Mouse (Mus musculus): Measurements from ENCODE around the gene Lcn12. TPM values are rescaled to one million over a fixed set of nuclear protein-coding genes. Genes with fewer than 3 reads are reported as not detected.

The Lcn12 gene
- polyA plus RNA-seq, 1 experiment from 2014 or later = not detected

GRCm38 (mm10) chr2:25467606-25468303, 26.0 kb downstream of the Lcn12 start:
- 80% methylated on average over 14 of the region's 14 CpGs for WGBS
- H3K36me3 ChIP-seq (ENCODE audit: control insufficient read depth, insufficient read depth, low read length) = no peaks in the 10 kb centered on the region
- no peak for ATAC-seq (ENCODE audit: low FRiP score)
- H3K4me1 ChIP-seq (replicated peaks; ENCODE audit: control insufficient read depth, insufficient read depth, low read length) = no peaks in the 10 kb centered on the region
- no peaks in the 10 kb centered on the region for H3K9me3 ChIP-seq (ENCODE audit: control insufficient read depth, low read length)
- H3K27me3 ChIP-seq (ENCODE audit: control insufficient read depth, insufficient read depth, low read length) = no peaks in the 10 kb centered on the region
- no peak for DNase-seq (ENCODE audit: low spot score)
- no peak overlapping the region for H3K27ac ChIP-seq (ENCODE audit: low read depth, low read length)
- no peak overlapping the region for H3K4me2 ChIP-seq (replicated peaks; ENCODE audit: low read depth, low read length)
- no peak overlapping the region for H3K9ac ChIP-seq (ENCODE audit: low read depth, low read length)
- no peak overlapping the region for H3K4me3 ChIP-seq (ENCODE audit: low read depth, low read length)

- no peak for ATAC-seq (ENCODE audit: low FRiP score)
Observed at GRCm38 (mm10) chr2:25465816-25466635, 27.7 kb downstream of the Lcn12 start.

GRCm38 (mm10) chr2:25465256-25465655, 28.5 kb downstream of the Lcn12 start:
- Histone ChIP-seq H3K27ac (ENCODE audit: low read depth, low read length) (no peak overlapping the region), H3K4me2 (replicated peaks; ENCODE audit: low read depth, low read length) (no peak overlapping the region), H3K27me3 (ENCODE audit: control insufficient read depth, insufficient read depth, low read length) (no peaks in the 10 kb centered on the region), H3K9ac (ENCODE audit: low read depth, low read length) (no peak overlapping the region), H3K9me3 (ENCODE audit: control insufficient read depth, low read length) (no peaks in the 10 kb centered on the region), H3K4me3 (ENCODE audit: low read depth, low read length) (no peak overlapping the region), H3K4me1 (replicated peaks; ENCODE audit: control insufficient read depth, insufficient read depth, low read length) (no peaks in the 10 kb centered on the region), H3K36me3 (ENCODE audit: control insufficient read depth, insufficient read depth, low read length) (no peaks in the 10 kb centered on the region)
- WGBS = 92% methylated on average over 2 of the region's 2 CpGs
- ATAC-seq (ENCODE audit: low FRiP score) (no peak), DNase-seq (ENCODE audit: low spot score) (no peak)

More at GRCm38 (mm10) chr2:25465816-25466635, 27.7 kb downstream of the Lcn12 start:
- Histone ChIP-seq H3K27me3 (ENCODE audit: control insufficient read depth, insufficient read depth, low read length) (no peaks in the 10 kb centered on the region), H3K36me3 (ENCODE audit: control insufficient read depth, insufficient read depth, low read length) (no peaks in the 10 kb centered on the region), H3K4me1 (replicated peaks; ENCODE audit: control insufficient read depth, insufficient read depth, low read length) (no peaks in the 10 kb centered on the region), H3K4me3 (ENCODE audit: low read depth, low read length) (no peak overlapping the region), H3K27ac (ENCODE audit: low read depth, low read length) (0 out of 2 replicates have a peak overlapping the region, but pooled peaks have one; percentile 17), H3K4me2 (replicated peaks; ENCODE audit: low read depth, low read length) (no peak overlapping the region), H3K9ac (ENCODE audit: low read depth, low read length) (no peak overlapping the region), H3K9me3 (ENCODE audit: control insufficient read depth, low read length) (no peaks in the 10 kb centered on the region)
- 56% methylated on average over 10 of the region's 10 CpGs for WGBS
- no peak for DNase-seq (ENCODE audit: low spot score)

- Histone ChIP-seq H3K27ac (ENCODE audit: low read depth, low read length) (no peak overlapping the region), H3K36me3 (ENCODE audit: control insufficient read depth, insufficient read depth, low read length) (no peaks in the 10 kb centered on the region), H3K4me2 (replicated peaks; ENCODE audit: low read depth, low read length) (no peak overlapping the region), H3K9ac (ENCODE audit: low read depth, low read length) (no peak overlapping the region), H3K4me1 (replicated peaks; ENCODE audit: control insufficient read depth, insufficient read depth, low read length) (peaks cover 4% of the 10 kb centered on the region; the same call in 1 of the 2 replicates), H3K27me3 (ENCODE audit: control insufficient read depth, insufficient read depth, low read length) (no peaks in the 10 kb centered on the region), H3K9me3 (ENCODE audit: control insufficient read depth, low read length) (no peaks in the 10 kb centered on the region), H3K4me3 (ENCODE audit: low read depth, low read length) (no peak overlapping the region)
- ATAC-seq (ENCODE audit: low FRiP score) = no peak
- DNase-seq (ENCODE audit: low spot score) = no peak
- WGBS = 88% methylated on average over 3 of the region's 3 CpGs
Observed at GRCm38 (mm10) chr2:25463630-25464029, 30.1 kb downstream of the Lcn12 start.

- H3K4me3 ChIP-seq (ENCODE audit: low read depth, low read length) = peak overlapping the region; percentile 66
- peak overlapping the region; percentile 52 for H3K4me2 ChIP-seq (replicated peaks; ENCODE audit: low read depth, low read length)
- DNase-seq (ENCODE audit: low spot score) = no peak
- WGBS = 38% methylated on average over 3 of the region's 3 CpGs
- no peaks in the 10 kb centered on the region for H3K9me3 ChIP-seq (ENCODE audit: control insufficient read depth, low read length)
- H3K27ac ChIP-seq (ENCODE audit: low read depth, low read length) = 0 out of 2 replicates have a peak overlapping the region, but pooled peaks have one; percentile 14
- H3K36me3 ChIP-seq (ENCODE audit: control insufficient read depth, insufficient read depth, low read length) = no peaks in the 10 kb centered on the region
- peaks cover 4% of the 10 kb centered on the region; the same call in 1 of the 2 replicates for H3K4me1 ChIP-seq (replicated peaks; ENCODE audit: control insufficient read depth, insufficient read depth, low read length)
- peak overlapping the region; percentile 7; the same call in 1 of the 2 replicates for H3K9ac ChIP-seq (ENCODE audit: low read depth, low read length)
- H3K27me3 ChIP-seq (ENCODE audit: control insufficient read depth, insufficient read depth, low read length) = no peaks in the 10 kb centered on the region
- peak; percentile 28; the same call in 1 of the 2 replicates for ATAC-seq (ENCODE audit: low FRiP score)
Observed at GRCm38 (mm10) chr2:25461407-25461806, 32.3 kb downstream of the Lcn12 start.

- DNase-seq (ENCODE audit: low spot score) (peak; percentile 88), ATAC-seq (ENCODE audit: low FRiP score) (peak; percentile 94)
- WGBS = under 1% methylated on average over 48 of the region's 48 CpGs
- peak within 1 kb of the TSS; percentile 83 for H3K9ac ChIP-seq (ENCODE audit: low read depth, low read length)
- H3K36me3 ChIP-seq (ENCODE audit: control insufficient read depth, insufficient read depth, low read length) = no peaks in the 10 kb centered on the region
- peak within 1 kb of the TSS; percentile 84 for H3K27ac ChIP-seq (ENCODE audit: low read depth, low read length)
- H3K4me1 ChIP-seq (replicated peaks; ENCODE audit: control insufficient read depth, insufficient read depth, low read length) = peaks cover 4% of the 10 kb centered on the region; the same call in 1 of the 2 replicates
- H3K9me3 ChIP-seq (ENCODE audit: control insufficient read depth, low read length) = no peaks in the 10 kb centered on the region
- no peaks in the 10 kb centered on the region for H3K27me3 ChIP-seq (ENCODE audit: control insufficient read depth, insufficient read depth, low read length)
- H3K4me2 ChIP-seq (replicated peaks; ENCODE audit: low read depth, low read length) = peak within 1 kb of the TSS; percentile 52
- H3K4me3 ChIP-seq (ENCODE audit: low read depth, low read length) = peak within 1 kb of the TSS; percentile 66
Observed at GRCm38 (mm10) chr2:25460551-25461309, 33.0 kb downstream of the Lcn12 start, which contains the start of gene Paxx. Gene Paxx, minus strand, starts transcription at chr2:25461094.

- Histone ChIP-seq H3K4me1 (replicated peaks; ENCODE audit: control insufficient read depth, insufficient read depth, low read length) (peaks cover 4% of the 10 kb centered on the region; the same call in 1 of the 2 replicates), H3K27ac (ENCODE audit: low read depth, low read length) (peak overlapping the region; percentile 84)
Observed at GRCm38 (mm10) chr2:25460135-25460534, 33.6 kb downstream of the Lcn12 start.

GRCm38 (mm10) chr2:25458911-25459310, 34.8 kb downstream of the Lcn12 start:
- no peak for DNase-seq (ENCODE audit: low spot score)
- no peak overlapping the region for H3K4me2 ChIP-seq (replicated peaks; ENCODE audit: low read depth, low read length)

More at GRCm38 (mm10) chr2:25460135-25460534, 33.6 kb downstream of the Lcn12 start:
- peak overlapping the region; percentile 66 for H3K4me3 ChIP-seq (ENCODE audit: low read depth, low read length)
- ATAC-seq (ENCODE audit: low FRiP score) (peak; percentile 33; the same call in 1 of the 2 replicates), DNase-seq (ENCODE audit: low spot score) (no peak)
- H3K4me2 ChIP-seq (replicated peaks; ENCODE audit: low read depth, low read length) = peak overlapping the region; percentile 52
- WGBS = 29% methylated on average over 5 of the region's 5 CpGs
- H3K9me3 ChIP-seq (ENCODE audit: control insufficient read depth, low read length) = no peaks in the 10 kb centered on the region
- peak overlapping the region; percentile 83 for H3K9ac ChIP-seq (ENCODE audit: low read depth, low read length)
- H3K27me3 ChIP-seq (ENCODE audit: control insufficient read depth, insufficient read depth, low read length) = no peaks in the 10 kb centered on the region
- H3K36me3 ChIP-seq (ENCODE audit: control insufficient read depth, insufficient read depth, low read length) = no peaks in the 10 kb centered on the region

More at GRCm38 (mm10) chr2:25458911-25459310, 34.8 kb downstream of the Lcn12 start:
- 83% methylated on average over 5 of the region's 5 CpGs for WGBS
- H3K4me1 ChIP-seq (replicated peaks; ENCODE audit: control insufficient read depth, insufficient read depth, low read length) = peaks cover 4% of the 10 kb centered on the region; the same call in 1 of the 2 replicates
- ATAC-seq (ENCODE audit: low FRiP score) = no peak
- no peaks in the 10 kb centered on the region for H3K36me3 ChIP-seq (ENCODE audit: control insufficient read depth, insufficient read depth, low read length)
- H3K4me3 ChIP-seq (ENCODE audit: low read depth, low read length) = no peak overlapping the region
- no peak overlapping the region for H3K27ac ChIP-seq (ENCODE audit: low read depth, low read length)
- no peaks in the 10 kb centered on the region for H3K27me3 ChIP-seq (ENCODE audit: control insufficient read depth, insufficient read depth, low read length)
- H3K9me3 ChIP-seq (ENCODE audit: control insufficient read depth, low read length) = no peaks in the 10 kb centered on the region
- H3K9ac ChIP-seq (ENCODE audit: low read depth, low read length) = no peak overlapping the region

All from hindbrain, embryonic 11.5 days (tissue).